Mouse (Mus musculus) thymus, adult 2 months (tissue): ENCODE measurements at regions not wholly inside any gene's neighbourhood (a gene's known extent, or its start where the extent isn't known, plus 50 kb on each side); places are given as distances from the start of the nearest gene placed in this dataset.

ENCODE experiments used
- CTCF ChIP-seq: fragments of 200-500 bp; IDR thresholded peaks from 2 replicates; pipeline ENCODE4 v1.5.1; 2012; ENCODE audit warnings: mild to moderate bottlenecking, control low read depth, low read length, moderate library complexity, borderline replicate concordance; ENCODE audit not compliant: control insufficient read depth, poor library complexity, insufficient read depth; ENCODE audit errors: extremely low read depth
- POLR2A ChIP-seq: fragments of 200-500 bp; IDR thresholded peaks from 2 replicates; pipeline ENCODE4 v1.6.1; 2012; ENCODE audit warnings: mild to moderate bottlenecking, low read length, control low read depth, moderate library complexity; ENCODE audit not compliant: control insufficient read depth, poor library complexity, insufficient read depth; ENCODE audit errors: extremely low read depth

DNA sequence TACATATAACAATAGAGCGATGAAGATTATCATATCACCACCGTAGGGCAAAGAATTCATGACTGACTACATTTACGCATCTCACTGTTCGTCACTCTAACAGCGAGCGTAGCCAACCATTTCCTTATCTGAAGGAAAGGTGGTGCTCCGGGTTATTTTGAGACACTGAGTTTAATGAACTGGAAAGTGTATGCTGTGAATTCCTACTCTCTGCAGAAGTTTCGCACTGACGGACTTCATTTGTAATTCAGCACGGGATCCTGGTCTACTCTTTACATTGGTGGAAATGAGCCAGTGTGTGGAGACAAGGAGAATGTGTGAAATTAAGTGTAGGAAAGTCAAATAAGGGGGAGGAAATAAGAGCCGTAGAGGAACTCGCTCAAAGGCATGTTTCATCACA, 283.2 kb downstream of the Lrig3 start:
- TF ChIP-seq CTCF (no peak), POLR2A (no peak)
